Mouse (Mus musculus) bone marrow, adult 2 months (tissue): Measurements from ENCODE around the gene Ccdc155. TPM values are rescaled to one million over a fixed set of nuclear protein-coding genes. Genes with fewer than 3 reads are reported as not detected.

Experiments
- H3K27ac ChIP-seq: fragments of 200-500 bp; 2 replicates; pipeline ENCODE4 v1.5.1; 2012; ENCODE audit warnings: low read depth, mild to moderate bottlenecking, control low read depth, inconsistent platforms, low read length; ENCODE audit not compliant: control insufficient read depth, poor library complexity, insufficient read depth
- H3K4me1 ChIP-seq: fragments of 200-500 bp; 2 replicates; pipeline ENCODE4 v1.6.1; 2011; ENCODE audit warnings: low read length; ENCODE audit not compliant: control insufficient read depth, insufficient read depth
- H3K4me3 ChIP-seq: fragments of 200-500 bp; replicated peaks from 2 replicates; pipeline ENCODE3; 2011; ENCODE audit warnings: mild to moderate bottlenecking, low read depth, low read length, control low read depth; ENCODE audit not compliant: control insufficient read depth
- CTCF ChIP-seq: fragments of 200-500 bp; IDR thresholded peaks from 2 replicates; pipeline ENCODE4 v1.5.1; 2011; ENCODE audit warnings: low read length, control low read depth; ENCODE audit not compliant: control insufficient read depth, insufficient read depth
- POLR2A ChIP-seq: fragments of 200-500 bp; IDR thresholded peaks from 2 replicates; pipeline ENCODE4 v1.6.1; 2011; ENCODE audit warnings: low read depth, mild to moderate bottlenecking, control low read depth, low read length, borderline replicate concordance; ENCODE audit not compliant: control insufficient read depth
- WGBS: fragments of 180-500 bp; shearing (Covaris S2); methylation state at CpG from one replicate; pipeline ENCODE4 v1.1.7; 2018; 5-methylcytosine and 5-hydroxymethylcytosine counted together
- polyA plus RNA-seq: library from polyadenylated mRNA; stranded (reverse); fragments of >200 nt; gene quantifications from 2 replicates; pipeline ENCODE4 v1.2.4, GENCODE M21; 2011; ENCODE audit warnings: low replicate concordance; ENCODE audit not compliant: missing spikeins, insufficient read depth, insufficient read length

Ccdc155 gene
- polyA plus RNA-seq, 1 experiment = not detected

DNA sequence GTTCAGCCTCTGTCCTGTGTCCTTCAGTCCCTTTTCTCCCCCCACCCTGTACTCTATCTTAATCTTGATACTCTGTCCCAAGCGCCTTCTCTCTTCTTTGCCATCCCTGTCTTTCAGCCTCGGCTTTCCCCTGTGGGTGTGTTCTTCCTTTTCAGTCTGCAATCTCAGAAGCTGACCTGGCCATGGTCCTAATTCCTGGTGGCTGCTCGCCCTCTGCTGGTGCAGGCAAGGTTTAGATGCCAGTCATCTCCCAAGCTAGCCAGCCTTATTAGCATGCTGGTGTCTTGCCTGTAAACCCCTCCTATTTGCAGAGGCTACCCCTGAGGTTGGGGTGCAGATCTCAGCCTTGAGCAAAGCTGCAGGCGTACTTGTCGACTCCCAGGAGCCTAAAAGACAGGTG lies 6.3 kb downstream of the Ccdc155 start:
- Histone ChIP-seq H3K27ac (no peak overlapping the region), H3K4me3 (no peak overlapping the region), H3K4me1 (no peaks in the 10 kb centered on the region; the same call in 1 of the 2 replicates)
- TF ChIP-seq CTCF (peak; percentile 80), POLR2A (no peak)
- 18% methylated on average over 5 of the region's 5 CpGs for WGBS

DNA sequence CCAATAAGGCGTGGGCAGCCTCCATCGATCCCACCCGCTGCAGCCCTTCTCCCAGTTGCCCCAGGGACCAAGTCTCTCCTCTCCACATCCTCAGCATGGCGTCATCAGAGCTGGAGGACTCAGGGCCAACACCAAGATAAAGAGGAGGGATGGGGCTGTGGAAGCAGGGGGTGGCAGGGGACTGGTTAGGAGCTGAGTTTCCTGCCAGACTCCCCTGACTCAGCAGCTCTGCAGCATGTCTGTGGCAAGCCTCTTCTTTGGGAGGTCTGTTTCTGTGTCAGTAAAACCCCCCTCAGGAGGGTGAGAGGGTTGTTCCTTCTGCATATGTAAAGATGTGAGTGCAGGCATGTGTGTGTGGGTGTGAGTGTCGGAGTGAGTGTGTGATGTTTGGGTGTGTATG lies 7.7 kb downstream of the Ccdc155 start:
- no peak overlapping the region for H3K4me3 ChIP-seq
- WGBS = 52% methylated on average over 5 of the region's 5 CpGs
- no peaks in the 10 kb centered on the region; the same call in 1 of the 2 replicates for H3K4me1 ChIP-seq
- H3K27ac ChIP-seq = no peak overlapping the region
- TF ChIP-seq POLR2A (no peak), CTCF (no peak)

DNA sequence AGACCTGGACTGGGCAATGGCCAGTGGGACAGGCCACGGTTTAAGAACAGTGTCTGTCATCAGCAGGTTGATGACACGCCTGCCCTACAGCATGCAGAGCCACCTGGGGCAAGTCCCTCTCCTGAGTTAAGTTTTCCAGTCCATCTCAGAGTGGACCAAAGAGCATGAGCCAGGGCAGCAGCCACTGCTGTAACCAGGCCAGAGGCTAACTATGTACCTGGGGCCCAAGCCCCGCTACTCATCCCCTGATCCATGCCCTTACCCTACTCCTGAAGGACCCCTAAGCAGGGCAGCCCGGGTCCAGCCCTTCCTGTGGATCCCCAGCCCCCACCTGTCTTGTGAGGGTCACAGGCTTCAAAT lies 8.5 kb downstream of the Ccdc155 start:
- WGBS = 80% methylated on average over 4 of the region's 4 CpGs
- no peaks in the 10 kb centered on the region; the same call in 1 of the 2 replicates for H3K4me1 ChIP-seq
- TF ChIP-seq CTCF = no peak
- no peak for TF ChIP-seq POLR2A
- H3K27ac ChIP-seq = no peak overlapping the region
- H3K4me3 ChIP-seq = no peak overlapping the region

DNA sequence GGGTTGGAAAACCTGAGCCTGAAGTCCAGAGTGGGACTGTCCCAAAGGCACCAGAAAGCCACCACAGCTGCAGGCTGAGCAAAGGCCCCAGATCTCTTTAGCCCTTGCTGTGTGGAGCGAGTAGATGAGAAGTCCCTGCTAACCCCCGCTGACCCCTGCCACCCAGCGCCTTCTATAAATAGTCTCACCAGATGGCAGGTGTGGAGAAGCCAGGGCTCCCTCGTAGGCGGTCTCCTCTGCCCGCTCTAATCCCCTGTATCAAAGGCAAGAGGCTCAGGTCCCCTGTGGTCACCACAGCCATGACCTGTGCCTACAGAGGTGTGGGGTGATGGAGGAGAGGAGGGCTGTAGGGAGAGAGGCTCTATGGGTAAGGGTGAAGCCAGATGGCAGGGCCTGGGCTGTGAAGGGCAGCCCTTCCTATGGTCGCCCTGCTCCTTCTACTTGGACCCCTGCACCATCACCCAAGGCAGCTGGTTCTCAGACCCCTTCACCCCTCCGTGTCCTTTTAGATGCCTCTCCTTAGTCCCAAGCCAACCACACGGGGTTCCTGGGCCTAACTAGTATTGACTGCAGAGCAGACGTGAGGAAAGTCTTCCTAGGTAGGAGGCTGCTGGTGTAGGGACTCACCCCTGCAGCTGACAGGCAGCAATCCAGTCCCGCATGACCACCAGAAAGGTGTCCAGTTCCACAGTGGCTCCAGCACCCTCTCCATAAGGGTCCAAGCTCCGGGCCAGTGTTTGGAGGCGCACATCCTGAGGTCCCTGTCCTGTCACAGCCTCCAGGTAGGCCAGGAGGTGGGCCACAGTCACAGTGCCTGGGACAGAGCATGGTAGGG lies 9.1 kb downstream of the Ccdc155 start:
- no peaks in the 10 kb centered on the region; the same call in 1 of the 2 replicates for H3K4me1 ChIP-seq
- 83% methylated on average over 13 of the region's 13 CpGs for WGBS

DNA sequence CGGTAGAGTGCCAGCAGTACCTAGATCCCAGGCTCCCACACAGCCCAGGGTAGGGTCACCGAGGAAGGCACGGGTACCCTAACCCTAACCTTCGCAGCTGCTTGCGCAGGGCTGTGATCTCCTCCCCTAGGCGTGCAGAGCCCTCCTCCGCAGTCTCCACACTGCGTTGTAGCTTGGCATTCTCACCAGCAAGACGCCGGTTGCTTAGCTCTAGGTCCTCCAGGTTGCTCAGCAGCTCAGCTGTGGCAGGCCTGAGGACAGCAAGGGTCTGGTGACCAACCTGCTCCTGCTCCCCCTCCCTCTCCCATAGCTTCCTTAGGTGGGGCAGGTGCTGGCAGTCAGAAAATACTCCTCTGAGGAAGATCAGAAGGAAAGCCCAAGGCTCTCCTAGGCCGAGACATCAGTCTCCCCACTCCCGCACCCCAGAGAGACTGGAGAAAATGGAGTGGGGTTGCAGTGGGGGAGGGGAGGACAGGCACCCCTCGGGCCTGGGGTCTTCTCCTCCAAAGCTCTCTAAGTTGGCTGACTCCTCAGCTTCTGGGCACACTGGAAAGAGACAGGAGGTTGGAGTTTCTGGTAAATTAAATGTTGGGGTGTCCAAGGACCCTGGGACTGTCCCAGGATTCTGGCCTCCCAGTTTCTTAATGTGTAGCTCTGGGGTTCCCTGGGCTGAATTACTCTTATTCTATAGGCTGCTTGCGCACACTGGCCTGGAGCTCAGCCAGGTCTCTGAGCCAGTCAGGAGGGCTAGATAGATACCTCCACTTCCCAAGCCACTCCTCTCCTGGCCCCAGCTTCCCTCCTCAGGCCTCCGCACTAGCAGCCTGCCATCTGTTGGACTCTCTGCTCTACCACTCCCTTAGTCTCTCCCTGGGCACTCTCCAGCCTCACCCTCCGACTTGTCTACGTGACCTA lies 10.6 kb downstream of the Ccdc155 start:
- H3K4me1 ChIP-seq = no peaks in the 10 kb centered on the region; the same call in 1 of the 2 replicates
- WGBS = 77% methylated on average over 17 of the region's 17 CpGs
- no peak for TF ChIP-seq CTCF
- no peak for TF ChIP-seq POLR2A

More for the DNA sequence above, 9.1 kb downstream of the Ccdc155 start:
- TF ChIP-seq POLR2A (no peak), CTCF (no peak)
- Histone ChIP-seq H3K27ac (no peak overlapping the region), H3K4me3 (no peak overlapping the region)

DNA sequence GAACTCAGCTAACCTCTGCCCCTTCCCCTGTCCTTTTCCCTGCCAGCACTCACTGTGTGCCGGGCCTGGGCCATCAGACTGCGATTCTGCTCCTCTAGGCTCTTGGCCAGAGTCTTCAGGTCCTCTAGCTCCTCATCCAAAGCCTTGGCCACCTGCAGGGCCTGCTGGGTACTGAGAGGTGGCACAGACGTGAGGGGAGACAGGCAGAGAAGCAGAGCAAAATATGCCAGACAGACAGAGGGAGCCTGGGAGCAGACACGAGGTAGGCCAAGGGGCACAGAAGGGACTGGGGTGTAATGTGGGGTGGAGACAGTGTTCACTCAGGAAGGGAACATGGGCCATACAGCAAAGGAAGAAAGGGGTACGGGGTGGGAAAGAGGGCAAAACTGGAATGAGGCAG lies 11.3 kb downstream of the Ccdc155 start:
- no peak overlapping the region for H3K27ac ChIP-seq
- no peak for TF ChIP-seq POLR2A
- TF ChIP-seq CTCF = no peak
- 64% methylated on average over 5 of the region's 5 CpGs for WGBS
- no peak overlapping the region for H3K4me3 ChIP-seq
- no peaks in the 10 kb centered on the region; the same call in 1 of the 2 replicates for H3K4me1 ChIP-seq

More for the DNA sequence above, 10.6 kb downstream of the Ccdc155 start:
- no peak overlapping the region for H3K27ac ChIP-seq
- no peak overlapping the region for H3K4me3 ChIP-seq

DNA sequence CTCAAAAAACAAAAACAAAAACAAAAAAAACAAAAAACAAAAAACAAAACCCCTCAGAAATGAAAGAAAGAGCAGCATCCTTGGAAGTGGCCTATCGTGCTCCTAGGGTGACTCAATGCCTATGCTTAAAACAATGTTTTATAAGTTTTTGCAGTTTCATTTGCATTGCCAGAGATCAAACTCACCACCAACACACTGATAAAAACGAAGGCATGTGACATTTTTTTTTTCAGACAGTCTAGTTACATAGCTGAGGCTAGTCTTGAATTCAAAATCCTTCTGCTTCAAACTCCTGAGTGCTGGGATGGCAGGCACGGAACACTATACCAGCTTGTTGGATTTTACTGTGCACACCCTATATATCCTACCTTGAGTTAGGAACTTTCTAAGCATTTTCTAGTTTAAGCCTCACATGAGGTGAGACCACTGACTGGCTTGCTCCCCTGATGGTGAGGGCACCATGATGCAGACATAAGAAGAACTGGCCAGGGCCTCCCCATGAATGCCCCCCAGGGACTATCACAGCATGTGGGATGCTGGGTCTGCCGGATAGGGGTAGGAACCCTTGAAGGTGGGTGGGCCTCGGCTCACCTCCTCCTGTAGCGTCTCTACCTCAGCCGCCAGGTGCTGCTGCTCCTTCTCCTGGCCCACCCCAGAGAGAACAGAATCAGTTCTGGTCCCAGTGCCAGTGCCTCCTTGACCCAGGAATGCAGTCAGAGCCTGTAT lies 11.9 kb downstream of the Ccdc155 start:
- TF ChIP-seq CTCF = no peak
- TF ChIP-seq POLR2A = no peak
- H3K4me1 ChIP-seq = no peaks in the 10 kb centered on the region; the same call in 1 of the 2 replicates
- no peak overlapping the region for H3K4me3 ChIP-seq
- H3K27ac ChIP-seq = no peak overlapping the region
- WGBS = 87% methylated on average over 7 of the region's 7 CpGs

DNA sequence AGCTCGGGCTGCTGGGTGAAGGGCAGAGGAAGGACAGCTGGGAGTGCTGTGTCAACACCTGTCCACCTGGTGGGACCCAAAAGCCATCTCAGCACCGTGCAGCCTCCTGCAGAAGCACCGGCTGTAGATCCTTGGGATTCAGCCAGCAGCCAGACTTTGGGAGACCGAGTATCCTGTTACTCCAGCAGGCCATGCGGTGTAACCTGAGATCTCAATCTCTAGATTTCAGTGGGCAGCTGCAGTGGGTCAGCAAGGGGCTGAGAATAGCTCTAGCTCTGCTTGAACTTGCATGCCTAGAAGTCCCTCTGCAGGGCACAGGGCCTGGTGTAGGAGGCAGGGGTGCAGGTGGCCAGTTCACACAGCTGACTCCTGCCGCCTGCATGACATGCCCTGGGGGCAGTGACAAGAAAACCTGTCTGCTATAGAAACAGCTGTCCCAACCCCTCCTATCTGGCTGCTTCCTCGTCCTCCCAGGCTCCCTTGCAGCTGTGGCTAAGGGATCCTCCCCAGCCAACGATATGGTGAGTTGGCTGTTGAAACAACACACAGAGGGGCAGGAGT lies 12.8 kb downstream of the Ccdc155 start:
- Histone ChIP-seq H3K4me3 (no peak overlapping the region), H3K4me1 (no peaks in the 10 kb centered on the region; the same call in 1 of the 2 replicates), H3K27ac (no peak overlapping the region; the same call in 1 of the 2 replicates)
- no peak for TF ChIP-seq POLR2A
- TF ChIP-seq CTCF = no peak
- 53% methylated on average over 8 of the region's 8 CpGs for WGBS
